Mouse (Mus musculus) ES-E14 (cell line): ENCODE measurements around the gene Efcab10.

Experiments
- HCFC1 ChIP-seq: IDR thresholded peaks from 2 replicates; pipeline ENCODE4 v1.6.1; 2012; ENCODE audit warnings: low read length, inconsistent platforms, borderline replicate concordance; ENCODE audit not compliant: insufficient read depth
- MAFK ChIP-seq: IDR thresholded peaks from 2 replicates; pipeline ENCODE4 v1.6.1; 2014; ENCODE audit warnings: mild to moderate bottlenecking, low read depth, low read length, inconsistent platforms; ENCODE audit not compliant: insufficient read depth
- ZC3H11A ChIP-seq: IDR thresholded peaks from 2 replicates; pipeline ENCODE4 v1.6.1; 2012; ENCODE audit warnings: low read depth, mild to moderate bottlenecking, inconsistent platforms, low read length, borderline replicate concordance

GRCm38 (mm10) chr12:33433812-33434211 is 39.2 kb downstream of the Efcab10 start:
- no peak for TF ChIP-seq ZC3H11A
- no peak for TF ChIP-seq MAFK
- TF ChIP-seq HCFC1, result no peak
